Mouse (Mus musculus): ENCODE measurements at regions not wholly inside any gene's neighbourhood (a gene's known extent, or its start where the extent isn't known, plus 50 kb on each side); places are given as distances from the start of the nearest gene placed in this dataset.

- DNase-seq (ENCODE audit: low spot score): peak; percentile 16
Measured at GRCm38 (mm10) chr12:60820979-60821378, 702.0 kb upstream of the Lrfn5 start.
